Mouse (Mus musculus) neural tube, embryonic 12.5 days (tissue): ENCODE data around the gene Kcnc2. TPM values are rescaled to one million over a fixed set of nuclear protein-coding genes. Genes with fewer than 3 reads are reported as not detected.

ENCODE experiments used
- ATAC-seq: fragments of 200-750 bp; cut with Nextera tagmentation; 2 replicates; pipeline ENCODE4 v1.8.0; 2017; ENCODE audit warnings: low read depth, mild to moderate bottlenecking, moderate TSS enrichment, moderate library complexity; ENCODE audit not compliant: low FRiP score
- H3K27ac ChIP-seq: fragments of 300-500 bp; sonication (generic); 2 replicates; pipeline ENCODE4 v1.5.1; 2016
- H3K27me3 ChIP-seq: fragments of 300-500 bp; sonication (generic); replicated peaks from 2 replicates; pipeline ENCODE4 v1.6.1; 2016; ENCODE audit warnings: mild to moderate bottlenecking
- H3K36me3 ChIP-seq: fragments of 300-500 bp; sonication (generic); 2 replicates; pipeline ENCODE4 v1.6.1; 2016; ENCODE audit warnings: mild to moderate bottlenecking
- H3K4me1 ChIP-seq: fragments of 300-500 bp; sonication (generic); 2 replicates; pipeline ENCODE4 v1.6.1; 2016
- H3K4me2 ChIP-seq: fragments of 300-500 bp; sonication (generic); replicated peaks from 2 replicates; pipeline ENCODE4 v1.6.1; 2016; ENCODE audit warnings: mild to moderate bottlenecking
- H3K4me3 ChIP-seq: fragments of 300-500 bp; sonication (generic); 2 replicates; pipeline ENCODE4 v1.5.1; 2016
- H3K9ac ChIP-seq: fragments of 300-500 bp; sonication (generic); 2 replicates; pipeline ENCODE4 v1.6.1; 2016; ENCODE audit warnings: mild to moderate bottlenecking
- H3K9me3 ChIP-seq: fragments of 300-500 bp; sonication (generic); 2 replicates; pipeline ENCODE4 v1.6.1; 2016; ENCODE audit warnings: mild to moderate bottlenecking
- WGBS: fragments of 180-500 bp; shearing (Covaris S2); methylation state at CpG from one replicate; pipeline ENCODE4 v1.1.7; 2016; 5-methylcytosine and 5-hydroxymethylcytosine counted together
- polyA plus RNA-seq: library from polyadenylated mRNA; unstranded; fragments of >200 nt; fragmentation: Nextera tagmentation; extraction: Ambion mirVana; gene quantifications from 2 replicates; pipeline ENCODE4 v1.2.1, GENCODE M21; 2016

The Kcnc2 gene
- polyA plus RNA-seq, 1 experiment from 2014 or later, result 2.2 TPM

- H3K9me3 ChIP-seq, result no peaks in the 10 kb centered on the region
- WGBS, result 92% methylated on average over 3 of the region's 3 CpGs
- no peak overlapping the region for H3K4me2 ChIP-seq
- no peak overlapping the region for H3K4me3 ChIP-seq
- H3K36me3 ChIP-seq, result no peaks in the 10 kb centered on the region
- ATAC-seq, result no peak
- H3K27ac ChIP-seq, result no peak overlapping the region
- H3K4me1 ChIP-seq, result no peaks in the 10 kb centered on the region
- no peak overlapping the region for H3K9ac ChIP-seq
- H3K27me3 ChIP-seq, result no peaks in the 10 kb centered on the region
Observed at GRCm38 (mm10) chr10:112277996-112278395, 7.1 kb downstream of the Kcnc2 start.

GRCm38 (mm10) chr10:112315136-112315535 lies 44.2 kb downstream of the Kcnc2 start:
- Histone ChIP-seq H3K4me2 (peak overlapping the region; percentile 48), H3K27ac (no peak overlapping the region), H3K9me3 (no peaks in the 10 kb centered on the region), H3K4me1 (no peaks in the 10 kb centered on the region), H3K4me3 (no peak overlapping the region), H3K27me3 (no peaks in the 10 kb centered on the region), H3K36me3 (no peaks in the 10 kb centered on the region), H3K9ac (no peak overlapping the region)
- 20% methylated on average over 11 of the region's 11 CpGs for WGBS
- no peak for ATAC-seq

GRCm38 (mm10) chr10:112317783-112318182 lies 46.9 kb downstream of the Kcnc2 start:
- H3K27ac ChIP-seq, result no peak overlapping the region
- no peak overlapping the region for H3K9ac ChIP-seq
- H3K9me3 ChIP-seq, result no peaks in the 10 kb centered on the region
- H3K4me2 ChIP-seq, result no peak overlapping the region
- H3K4me1 ChIP-seq, result no peaks in the 10 kb centered on the region
- WGBS, result 78% methylated on average over 1 of the region's 1 CpGs
- H3K36me3 ChIP-seq, result no peaks in the 10 kb centered on the region
- no peak for ATAC-seq
- H3K4me3 ChIP-seq, result no peak overlapping the region
- H3K27me3 ChIP-seq, result no peaks in the 10 kb centered on the region

GRCm38 (mm10) chr10:112357669-112358362 lies 86.9 kb downstream of the Kcnc2 start:
- H3K36me3 ChIP-seq, result no peaks in the 10 kb centered on the region
- H3K4me2 ChIP-seq, result no peak overlapping the region
- H3K27me3 ChIP-seq, result no peaks in the 10 kb centered on the region
- no peaks in the 10 kb centered on the region for H3K9me3 ChIP-seq
- no peaks in the 10 kb centered on the region for H3K4me1 ChIP-seq
- peak; percentile 70; the same call in 1 of the 2 replicates for ATAC-seq
- H3K4me3 ChIP-seq, result no peak overlapping the region
- no peak overlapping the region for H3K27ac ChIP-seq
- 42% methylated on average over 3 of the region's 3 CpGs for WGBS
- H3K9ac ChIP-seq, result no peak overlapping the region

GRCm38 (mm10) chr10:112358363-112358704 lies 87.4 kb downstream of the Kcnc2 start:
- 40% methylated on average over 8 of the region's 8 CpGs for WGBS

GRCm38 (mm10) chr10:112360704-112361103 lies 89.8 kb downstream of the Kcnc2 start:
- no peaks in the 10 kb centered on the region for H3K4me1 ChIP-seq
- 77% methylated on average over 5 of the region's 5 CpGs for WGBS
- no peaks in the 10 kb centered on the region for H3K36me3 ChIP-seq
- no peak overlapping the region for H3K27ac ChIP-seq
- no peak overlapping the region for H3K9ac ChIP-seq
- H3K4me3 ChIP-seq, result no peak overlapping the region
- H3K27me3 ChIP-seq, result no peaks in the 10 kb centered on the region
- H3K4me2 ChIP-seq, result no peak overlapping the region
- H3K9me3 ChIP-seq, result no peaks in the 10 kb centered on the region
- ATAC-seq, result no peak

More at GRCm38 (mm10) chr10:112358363-112358704, 87.4 kb downstream of the Kcnc2 start:
- H3K9ac ChIP-seq, result no peak overlapping the region
- H3K27ac ChIP-seq, result no peak overlapping the region
- H3K4me1 ChIP-seq, result no peaks in the 10 kb centered on the region
- H3K36me3 ChIP-seq, result no peaks in the 10 kb centered on the region
- no peaks in the 10 kb centered on the region for H3K27me3 ChIP-seq
- no peaks in the 10 kb centered on the region for H3K9me3 ChIP-seq
- H3K4me2 ChIP-seq, result no peak overlapping the region
- H3K4me3 ChIP-seq, result no peak overlapping the region
- ATAC-seq, result peak; percentile 67; the same call in 1 of the 2 replicates

- WGBS, result 79% methylated on average over 3 of the region's 3 CpGs
- ATAC-seq, result no peak
- no peaks in the 10 kb centered on the region for H3K36me3 ChIP-seq
- H3K27ac ChIP-seq, result no peak overlapping the region
- no peak overlapping the region for H3K9ac ChIP-seq
- no peaks in the 10 kb centered on the region for H3K4me1 ChIP-seq
- H3K4me2 ChIP-seq, result no peak overlapping the region
- H3K4me3 ChIP-seq, result no peak overlapping the region
- H3K27me3 ChIP-seq, result no peaks in the 10 kb centered on the region
- H3K9me3 ChIP-seq, result no peaks in the 10 kb centered on the region
Observed at GRCm38 (mm10) chr10:112368369-112368768, 97.4 kb downstream of the Kcnc2 start.

- no peak overlapping the region for H3K27ac ChIP-seq
- H3K4me1 ChIP-seq, result no peaks in the 10 kb centered on the region
- no peak overlapping the region for H3K4me2 ChIP-seq
- no peak overlapping the region for H3K4me3 ChIP-seq
- H3K36me3 ChIP-seq, result no peaks in the 10 kb centered on the region
- ATAC-seq, result no peak
- H3K27me3 ChIP-seq, result no peaks in the 10 kb centered on the region
- no peak overlapping the region for H3K9ac ChIP-seq
- no peaks in the 10 kb centered on the region for H3K9me3 ChIP-seq
- WGBS, result 74% methylated on average over 5 of the region's 5 CpGs
Observed at GRCm38 (mm10) chr10:112377163-112377562, 106.2 kb downstream of the Kcnc2 start.

- ATAC-seq, result no peak
- no peak overlapping the region for H3K27ac ChIP-seq
- no peak overlapping the region for H3K9ac ChIP-seq
- no peaks in the 10 kb centered on the region for H3K36me3 ChIP-seq
- no peaks in the 10 kb centered on the region for H3K27me3 ChIP-seq
- no peak overlapping the region for H3K4me3 ChIP-seq
- H3K9me3 ChIP-seq, result no peaks in the 10 kb centered on the region
- H3K4me1 ChIP-seq, result no peaks in the 10 kb centered on the region
- no peak overlapping the region for H3K4me2 ChIP-seq
- 76% methylated on average over 6 of the region's 6 CpGs for WGBS
Observed at GRCm38 (mm10) chr10:112378465-112378864, 107.5 kb downstream of the Kcnc2 start.

GRCm38 (mm10) chr10:112380590-112380989 lies 109.7 kb downstream of the Kcnc2 start:
- 90% methylated on average over 6 of the region's 6 CpGs for WGBS
- no peak for ATAC-seq

GRCm38 (mm10) chr10:112394399-112394970 lies 123.6 kb downstream of the Kcnc2 start:
- Histone ChIP-seq H3K9me3 (no peaks in the 10 kb centered on the region), H3K27me3 (no peaks in the 10 kb centered on the region), H3K4me1 (peaks cover 3% of the 10 kb centered on the region; the same call in 1 of the 2 replicates), H3K4me2 (no peak overlapping the region), H3K27ac (no peak overlapping the region), H3K9ac (no peak overlapping the region), H3K36me3 (no peaks in the 10 kb centered on the region), H3K4me3 (no peak overlapping the region)
- ATAC-seq, result peak; percentile 66
- 35% methylated on average over 8 of the region's 8 CpGs for WGBS

More at GRCm38 (mm10) chr10:112380590-112380989, 109.7 kb downstream of the Kcnc2 start:
- Histone ChIP-seq H3K9me3 (no peaks in the 10 kb centered on the region), H3K4me2 (no peak overlapping the region), H3K4me1 (no peaks in the 10 kb centered on the region), H3K27ac (no peak overlapping the region), H3K4me3 (no peak overlapping the region), H3K9ac (no peak overlapping the region), H3K27me3 (no peaks in the 10 kb centered on the region), H3K36me3 (no peaks in the 10 kb centered on the region)

GRCm38 (mm10) chr10:112397194-112397593 lies 126.3 kb downstream of the Kcnc2 start:
- Histone ChIP-seq H3K4me2 (no peak overlapping the region), H3K4me3 (no peak overlapping the region), H3K9me3 (no peaks in the 10 kb centered on the region), H3K36me3 (no peaks in the 10 kb centered on the region), H3K9ac (no peak overlapping the region), H3K4me1 (peaks cover 3% of the 10 kb centered on the region; the same call in 1 of the 2 replicates), H3K27me3 (no peaks in the 10 kb centered on the region), H3K27ac (no peak overlapping the region)
- 48% methylated on average over 2 of the region's 2 CpGs for WGBS
- no peak for ATAC-seq
